Mouse (Mus musculus) heart, embryonic 11.5 days (tissue): ENCODE measurements around the gene Ifnb1. TPM values are rescaled to one million over a fixed set of nuclear protein-coding genes. Genes with fewer than 3 reads are reported as not detected.

Experiments used
- ATAC-seq: fragments of 200-750 bp; cut with Nextera tagmentation; replicated peaks from 2 replicates; pipeline ENCODE4 v1.8.0; 2017; ENCODE audit warnings: moderate library complexity; ENCODE audit not compliant: insufficient number of reproducible peaks, low FRiP score, low TSS enrichment
- H3K27ac ChIP-seq: fragments of 300-500 bp; sonication (generic); 2 replicates; pipeline ENCODE4 v1.5.1; 2014; ENCODE audit warnings: mild to moderate bottlenecking, low read depth, low read length
- H3K27me3 ChIP-seq: fragments of 300-500 bp; sonication (generic); 2 replicates; pipeline ENCODE4 v1.6.1; 2014; ENCODE audit warnings: mild to moderate bottlenecking, low read length, mixed read lengths; ENCODE audit not compliant: control insufficient read depth, insufficient read depth
- H3K36me3 ChIP-seq: fragments of 300-500 bp; sonication (generic); 2 replicates; pipeline ENCODE4 v1.6.1; 2014; ENCODE audit warnings: mild to moderate bottlenecking, low read length, moderate library complexity, mixed read lengths; ENCODE audit not compliant: control insufficient read depth, insufficient read depth
- H3K4me1 ChIP-seq: fragments of 300-500 bp; sonication (generic); 2 replicates; pipeline ENCODE4 v1.6.1; 2014; ENCODE audit warnings: low read length; ENCODE audit not compliant: control insufficient read depth, insufficient read depth
- H3K4me2 ChIP-seq: fragments of 300-500 bp; sonication (generic); 2 replicates; pipeline ENCODE4 v1.6.1; 2014; ENCODE audit warnings: mild to moderate bottlenecking, moderate library complexity
- H3K4me3 ChIP-seq: fragments of 300-500 bp; sonication (generic); 2 replicates; pipeline ENCODE4 v1.5.1; 2014; ENCODE audit warnings: low read depth, low read length
- H3K9ac ChIP-seq: fragments of 300-500 bp; sonication (generic); 2 replicates; pipeline ENCODE4 v1.6.1; 2014; ENCODE audit warnings: mild to moderate bottlenecking, low read depth, low read length, moderate library complexity
- H3K9me3 ChIP-seq: fragments of 300-500 bp; sonication (generic); replicated peaks from 2 replicates; pipeline ENCODE4 v1.6.1; 2016; ENCODE audit warnings: low read length; ENCODE audit not compliant: control insufficient read depth
- WGBS: fragments of 180-500 bp; shearing (Covaris S2); extraction: QIAGEN DNeasy Blood & Tissue Kit; methylation state at CpG from one replicate; pipeline ENCODE4 v1.1.7; 2014; ENCODE audit not compliant: insufficient replicate concordance; 5-methylcytosine and 5-hydroxymethylcytosine counted together
- polyA plus RNA-seq: library from polyadenylated mRNA; unstranded; fragments of >200 nt; fragmentation: Nextera tagmentation; extraction: Ambion mirVana; gene quantifications from 2 replicates; pipeline ENCODE4 v1.2.1, GENCODE M21; 2014

Ifnb1 gene
- polyA plus RNA-seq, 1 experiment from 2014 or later, result not detected

- Histone ChIP-seq H3K27me3 (no peaks in the 10 kb centered on the region), H3K27ac (no peak overlapping the region), H3K9ac (no peak overlapping the region), H3K4me3 (no peak overlapping the region), H3K9me3 (no peaks in the 10 kb centered on the region), H3K4me1 (no peaks in the 10 kb centered on the region), H3K4me2 (no peak overlapping the region), H3K36me3 (no peaks in the 10 kb centered on the region)
- ATAC-seq, result no peak
- WGBS, result 73% methylated on average over 3 of the region's 3 CpGs
Measured at GRCm38 (mm10) chr4:88488107-88488506, 34.5 kb downstream of the Ifnb1 start.

- WGBS, result 75% methylated on average over 6 of the region's 6 CpGs
- Histone ChIP-seq H3K4me3 (no peak overlapping the region), H3K27ac (no peak overlapping the region), H3K27me3 (no peaks in the 10 kb centered on the region), H3K4me1 (no peaks in the 10 kb centered on the region), H3K9me3 (no peaks in the 10 kb centered on the region), H3K36me3 (no peaks in the 10 kb centered on the region), H3K4me2 (no peak overlapping the region), H3K9ac (no peak overlapping the region)
- no peak for ATAC-seq
Measured at GRCm38 (mm10) chr4:88480130-88480529, 42.4 kb downstream of the Ifnb1 start.

- Histone ChIP-seq H3K4me2 (no peak overlapping the region), H3K4me3 (no peak overlapping the region), H3K27ac (no peak overlapping the region), H3K9ac (no peak overlapping the region), H3K4me1 (no peaks in the 10 kb centered on the region), H3K9me3 (no peaks in the 10 kb centered on the region), H3K27me3 (no peaks in the 10 kb centered on the region), H3K36me3 (no peaks in the 10 kb centered on the region)
- WGBS, result 79% methylated on average over 9 of the region's 9 CpGs
- no peak for ATAC-seq
Measured at GRCm38 (mm10) chr4:88478809-88479186, 43.8 kb downstream of the Ifnb1 start.

GRCm38 (mm10) chr4:88478177-88478808 is 44.3 kb downstream of the Ifnb1 start:
- 82% methylated on average over 4 of the region's 4 CpGs for WGBS
- Histone ChIP-seq H3K9ac (no peak overlapping the region), H3K4me1 (no peaks in the 10 kb centered on the region), H3K27ac (no peak overlapping the region), H3K4me2 (no peak overlapping the region), H3K9me3 (no peaks in the 10 kb centered on the region), H3K36me3 (no peaks in the 10 kb centered on the region), H3K27me3 (no peaks in the 10 kb centered on the region), H3K4me3 (no peak overlapping the region)
- ATAC-seq, result no peak

- Histone ChIP-seq H3K4me1 (no peaks in the 10 kb centered on the region), H3K9ac (no peak overlapping the region), H3K27ac (no peak overlapping the region), H3K36me3 (no peaks in the 10 kb centered on the region), H3K9me3 (no peaks in the 10 kb centered on the region), H3K4me3 (no peak overlapping the region), H3K27me3 (no peaks in the 10 kb centered on the region), H3K4me2 (no peak overlapping the region)
- 27% methylated on average over 4 of the region's 4 CpGs for WGBS
- ATAC-seq, result no peak
Measured at GRCm38 (mm10) chr4:88476511-88477210, 45.9 kb downstream of the Ifnb1 start.

GRCm38 (mm10) chr4:88476084-88476483 is 46.5 kb downstream of the Ifnb1 start:
- Histone ChIP-seq H3K27me3 (no peaks in the 10 kb centered on the region), H3K9me3 (no peaks in the 10 kb centered on the region), H3K4me2 (no peak overlapping the region), H3K36me3 (no peaks in the 10 kb centered on the region), H3K4me3 (no peak overlapping the region), H3K27ac (no peak overlapping the region), H3K4me1 (no peaks in the 10 kb centered on the region), H3K9ac (no peak overlapping the region)
- no peak for ATAC-seq
- 81% methylated on average over 3 of the region's 3 CpGs for WGBS

Other genes starting within 250 kb of the Ifnb1 start
- 8.0 and 8.1 TPM in 2 replicates for gene Hacd4, start 83.8 kb downstream of the Ifnb1 start, polyA plus RNA-seq
- not detected in 2 replicates for gene Ifna15, start 35.5 kb upstream of the Ifnb1 start, polyA plus RNA-seq
- gene Ifna14, start 49.0 kb upstream of the Ifnb1 start, polyA plus RNA-seq, result not detected in 2 replicates
- gene Ifna9, start 69.6 kb upstream of the Ifnb1 start, polyA plus RNA-seq, result not detected in 2 replicates
- not detected in 2 replicates for gene Ifna12, start 80.6 kb upstream of the Ifnb1 start, polyA plus RNA-seq
- gene C87499, start 111.6 kb upstream of the Ifnb1 start, polyA plus RNA-seq, result not detected in 2 replicates
- not detected in 2 replicates for gene Ifna13, start 121.7 kb upstream of the Ifnb1 start, polyA plus RNA-seq
- not detected in 2 replicates for gene Ifna16, start 154.2 kb upstream of the Ifnb1 start, polyA plus RNA-seq
- not detected in 2 replicates for gene Ifna2, start 161.1 kb upstream of the Ifnb1 start, polyA plus RNA-seq
- not detected in 2 replicates for gene Ifnab, start 168.6 kb upstream of the Ifnb1 start, polyA plus RNA-seq
- gene Gm26566, start 199.0 kb upstream of the Ifnb1 start, polyA plus RNA-seq, result 0.63 and 0.87 TPM in 2 replicates
- 99.9 and 113 TPM in 2 replicates for gene Klhl9, start 199.7 kb upstream of the Ifnb1 start, polyA plus RNA-seq
- not detected in 2 replicates for gene Gm13271, start 232.1 kb upstream of the Ifnb1 start, polyA plus RNA-seq
- 0.39 and 0.56 TPM in 2 replicates for gene Gm13283, start 237.3 kb upstream of the Ifnb1 start, polyA plus RNA-seq